Mouse (Mus musculus): Measurements from ENCODE around the gene Cfap126. TPM values are rescaled to one million over a fixed set of nuclear protein-coding genes. Genes with fewer than 3 reads are reported as not detected.

The Cfap126 gene
- polyA plus RNA-seq, 1 experiment from 2014 or later = 32.2 TPM

- TF ChIP-seq EP300 (IDR thresholded peaks at IDR 0.05) = no peak
- no peak for TF ChIP-seq CTCF (IDR thresholded peaks at IDR 0.05)
- ATAC-seq (no peak), DNase-seq (ENCODE audit: low spot score) (no peak)
- Histone ChIP-seq H3K4me1 (ENCODE audit: insufficient read depth, low read depth, low read length) (no peaks in the 10 kb centered on the region), H3K4me2 (replicated peaks; ENCODE audit: low read depth, low read length) (no peak overlapping the region), H3K27ac (ENCODE audit: low read length) (no peak overlapping the region), H3K4me3 (ENCODE audit: low read depth, low read length) (no peak overlapping the region), H3K9ac (replicated peaks; ENCODE audit: low read depth) (no peak overlapping the region), H3K36me3 (ENCODE audit: insufficient read depth, low read length) (no peaks in the 10 kb centered on the region), H3K9me3 (ENCODE audit: low read length) (no peaks in the 10 kb centered on the region), H3K27me3 (replicated peaks; ENCODE audit: insufficient read depth, low read length) (no peaks in the 10 kb centered on the region)
- WGBS = 94% methylated on average over 8 of the region's 8 CpGs
Observed at GRCm38 (mm10) chr1:171172779-171173178, 59.1 kb downstream of the Cfap126 start.

Small RNAs within 50 kb of the gene (microRNA-seq; reads per million reads assigned to microRNA genes)
- gene Gm27552 = not detected
- not detected for gene Gm27844
- 1.2 reads per million for gene Mir6546

Other genes starting within 250 kb of the Cfap126 start
- gene Atf6, start 246.1 kb upstream of the Cfap126 start, polyA plus RNA-seq (2015; fragmentation: Nextera tagmentation; extraction: Ambion mirVana) = 10.8 and 11.0 TPM in 2 replicates
- gene Gm26620, start 228.9 kb upstream of the Cfap126 start, polyA plus RNA-seq (2015; fragmentation: Nextera tagmentation; extraction: Ambion mirVana) = 0.46 and 0.79 TPM in 2 replicates
- gene Dusp12, start 228.4 kb upstream of the Cfap126 start, polyA plus RNA-seq (2015; fragmentation: Nextera tagmentation; extraction: Ambion mirVana) = 22.5 and 23.2 TPM in 2 replicates
- gene Fcrlb, start 201.0 kb upstream of the Cfap126 start, polyA plus RNA-seq (2015; fragmentation: Nextera tagmentation; extraction: Ambion mirVana) = 0.26 TPM in 1 of 2 replicates, not detected in the other
- gene Fcrla, start 186.3 kb upstream of the Cfap126 start, polyA plus RNA-seq (2015; fragmentation: Nextera tagmentation; extraction: Ambion mirVana) = 0.67 and 0.76 TPM in 2 replicates
- gene Fcgr2b, start 137.4 kb upstream of the Cfap126 start, polyA plus RNA-seq (2015; fragmentation: Nextera tagmentation; extraction: Ambion mirVana) = 6.9 and 9.2 TPM in 2 replicates
- 3.3 and 4.0 TPM in 2 replicates for gene Fcgr4, start 95.0 kb upstream of the Cfap126 start, polyA plus RNA-seq (2015; fragmentation: Nextera tagmentation; extraction: Ambion mirVana)
- gene Fcgr3, start 49.0 kb upstream of the Cfap126 start, polyA plus RNA-seq (2015; fragmentation: Nextera tagmentation; extraction: Ambion mirVana) = 29.3 and 37.4 TPM in 2 replicates
- 145 and 157 TPM in 2 replicates for gene Sdhc, start 36.7 kb downstream of the Cfap126 start, polyA plus RNA-seq (2015; fragmentation: Nextera tagmentation; extraction: Ambion mirVana)
- 0.62 and 0.73 TPM in 2 replicates for gene Mpz, start 36.8 kb downstream of the Cfap126 start, polyA plus RNA-seq (2015; fragmentation: Nextera tagmentation; extraction: Ambion mirVana)
- 3.3 and 4.4 TPM in 2 replicates for gene Pcp4l1, start 82.3 kb downstream of the Cfap126 start, polyA plus RNA-seq (2015; fragmentation: Nextera tagmentation; extraction: Ambion mirVana)
- 0.07 and 0.08 TPM in 2 replicates for gene Nr1i3, start 100.1 kb downstream of the Cfap126 start, polyA plus RNA-seq (2015; fragmentation: Nextera tagmentation; extraction: Ambion mirVana)
- 14.9 and 17.1 TPM in 2 replicates for gene Tomm40l, start 108.6 kb downstream of the Cfap126 start, polyA plus RNA-seq (2015; fragmentation: Nextera tagmentation; extraction: Ambion mirVana)
- 2.3 and 5.5 TPM in 2 replicates for gene Apoa2, start 111.1 kb downstream of the Cfap126 start, polyA plus RNA-seq (2015; fragmentation: Nextera tagmentation; extraction: Ambion mirVana)
- gene Fcer1g, start 120.4 kb downstream of the Cfap126 start, polyA plus RNA-seq (2015; fragmentation: Nextera tagmentation; extraction: Ambion mirVana) = 121 and 130 TPM in 2 replicates
- gene Adamts4, start 136.5 kb downstream of the Cfap126 start, polyA plus RNA-seq (2015; fragmentation: Nextera tagmentation; extraction: Ambion mirVana) = 2.7 and 3.3 TPM in 2 replicates
- gene Ndufs2, start 137.5 kb downstream of the Cfap126 start, polyA plus RNA-seq (2015; fragmentation: Nextera tagmentation; extraction: Ambion mirVana) = 172 and 188 TPM in 2 replicates
- 68.4 and 77.0 TPM in 2 replicates for gene B4galt3, start 156.4 kb downstream of the Cfap126 start, polyA plus RNA-seq (2015; fragmentation: Nextera tagmentation; extraction: Ambion mirVana)
- 28.4 and 30.6 TPM in 2 replicates for gene Ppox, start 167.3 kb downstream of the Cfap126 start, polyA plus RNA-seq (2015; fragmentation: Nextera tagmentation; extraction: Ambion mirVana)
- gene Usp21, start 174.1 kb downstream of the Cfap126 start, polyA plus RNA-seq (2015; fragmentation: Nextera tagmentation; extraction: Ambion mirVana) = 38.3 and 40.9 TPM in 2 replicates
- 95.4 and 100 TPM in 2 replicates for gene Ufc1, start 181.1 kb downstream of the Cfap126 start, polyA plus RNA-seq (2015; fragmentation: Nextera tagmentation; extraction: Ambion mirVana)
- 43.0 and 44.4 TPM in 2 replicates for gene Dedd, start 215.2 kb downstream of the Cfap126 start, polyA plus RNA-seq (2015; fragmentation: Nextera tagmentation; extraction: Ambion mirVana)
- gene Nit1, start 231.7 kb downstream of the Cfap126 start, polyA plus RNA-seq (2015; fragmentation: Nextera tagmentation; extraction: Ambion mirVana) = 39.9 and 45.5 TPM in 2 replicates
- gene Pfdn2, start 231.8 kb downstream of the Cfap126 start, polyA plus RNA-seq (2015; fragmentation: Nextera tagmentation; extraction: Ambion mirVana) = 64.1 and 72.7 TPM in 2 replicates
- gene Klhdc9, start 246.9 kb downstream of the Cfap126 start, polyA plus RNA-seq (2015; fragmentation: Nextera tagmentation; extraction: Ambion mirVana) = 4.0 and 4.5 TPM in 2 replicates

Measured in lung, postnatal 0 days (tissue).